Mouse (Mus musculus) B cell, adult 2 months (primary cell): Measurements from ENCODE around the gene Kcna7.
A peak's percentile ranks its signal among the peaks of the same experiment; 100 is the strongest.
"Not testable (repeated sequence)": the region's sequence is repeated elsewhere in the genome, so short reads cannot be mapped to it uniquely, and the experiment has no call there.

ENCODE experiments used
- DNase-seq, 2 experiments: peaks; one replicate each; pipeline ENCODE4 v3.0.0; 2022

The Kcna7 gene

DNA sequence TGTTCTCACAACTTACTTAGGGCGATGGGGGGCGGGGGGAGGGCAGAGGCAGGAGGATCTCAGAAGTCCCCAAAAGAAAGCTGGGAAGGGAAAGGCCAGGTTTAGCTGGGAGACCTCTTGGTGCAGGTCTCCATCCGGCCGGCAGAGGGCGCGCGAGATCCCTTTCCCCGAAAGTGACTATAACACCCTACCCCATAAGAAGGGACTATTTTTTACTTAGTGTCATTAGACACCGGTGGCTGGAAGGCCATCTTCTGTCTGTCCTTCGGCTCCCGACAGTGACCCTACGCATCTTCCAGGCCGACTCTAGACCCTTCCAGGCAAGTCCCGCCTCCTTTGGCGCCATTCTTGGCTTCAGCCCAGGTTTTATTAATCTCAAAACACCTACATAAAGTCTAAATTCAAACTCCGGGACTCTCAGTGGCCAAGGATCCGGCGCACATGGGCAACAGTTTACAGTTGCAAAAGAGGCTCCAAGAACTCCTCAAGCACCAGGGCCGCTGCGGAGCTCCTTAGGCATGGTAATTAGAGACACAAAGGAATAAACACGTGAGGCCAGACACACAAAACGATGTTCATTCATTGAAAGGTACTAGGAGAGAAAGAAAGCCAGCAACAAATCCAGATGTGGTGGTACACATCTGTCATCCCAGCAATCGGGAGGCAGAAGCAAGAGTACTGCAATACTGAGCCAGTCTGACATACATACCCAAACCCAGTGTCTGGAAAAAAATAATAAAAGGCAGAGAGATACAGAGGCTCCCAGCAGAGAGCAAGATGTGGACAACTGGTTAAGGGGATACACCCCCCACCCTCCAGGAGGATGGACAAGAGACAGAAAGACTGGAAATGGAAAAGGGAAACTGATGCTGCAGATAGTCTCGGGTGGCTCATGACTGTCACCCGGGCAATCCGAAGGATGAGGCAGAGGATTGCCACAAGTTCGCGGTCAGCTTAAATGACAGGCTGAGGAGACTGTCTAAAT is at the start of gene Kcna7:
Kcna7 (plus strand) TSS at position 563 of the 985 bp plus-strand sequence.
- DNase-seq: peak; percentile 84

DNA sequence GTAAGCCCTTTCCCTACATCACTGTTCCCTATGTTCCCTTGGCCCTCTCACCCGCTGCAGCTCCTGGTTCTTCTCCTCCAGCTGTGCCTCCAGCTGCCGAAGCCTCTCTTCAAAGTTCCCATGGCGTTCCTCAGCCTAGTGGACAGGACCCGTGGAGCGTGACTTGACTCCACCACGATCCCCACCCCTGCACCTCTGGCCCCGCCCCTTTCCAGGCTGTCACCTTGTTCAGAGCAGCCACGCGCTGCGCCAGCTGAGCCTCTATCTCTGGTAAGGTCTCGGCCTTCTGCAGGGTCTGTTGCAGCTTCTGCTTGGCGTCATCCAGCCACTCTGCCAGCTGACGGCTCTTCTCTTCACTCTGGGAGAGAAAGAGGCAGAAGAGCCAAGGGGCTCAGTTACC is 49.4 kb upstream of the Kcna7 start:
- DNase-seq: no peak

DNA sequence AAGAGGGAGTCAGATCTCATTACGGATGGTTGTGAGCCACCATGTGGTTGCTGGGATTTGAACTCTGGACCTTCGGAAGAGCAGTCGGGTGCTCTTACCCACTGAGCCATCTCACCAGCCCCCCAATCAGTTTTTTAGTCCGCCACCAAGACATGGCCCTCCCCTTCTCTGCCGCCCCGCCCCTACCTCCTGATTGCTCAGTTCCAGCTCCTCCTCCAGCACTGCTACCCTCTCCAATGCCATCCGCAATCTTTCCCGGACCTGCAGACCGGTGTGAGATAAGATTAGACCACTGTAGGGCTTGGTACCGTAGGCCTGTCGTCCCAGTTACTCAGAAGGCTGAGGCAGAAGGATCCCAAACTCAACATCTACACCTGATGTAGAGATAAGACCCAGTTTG is 46.4 kb upstream of the Kcna7 start:
- DNase-seq: not testable (repeated sequence)

DNA sequence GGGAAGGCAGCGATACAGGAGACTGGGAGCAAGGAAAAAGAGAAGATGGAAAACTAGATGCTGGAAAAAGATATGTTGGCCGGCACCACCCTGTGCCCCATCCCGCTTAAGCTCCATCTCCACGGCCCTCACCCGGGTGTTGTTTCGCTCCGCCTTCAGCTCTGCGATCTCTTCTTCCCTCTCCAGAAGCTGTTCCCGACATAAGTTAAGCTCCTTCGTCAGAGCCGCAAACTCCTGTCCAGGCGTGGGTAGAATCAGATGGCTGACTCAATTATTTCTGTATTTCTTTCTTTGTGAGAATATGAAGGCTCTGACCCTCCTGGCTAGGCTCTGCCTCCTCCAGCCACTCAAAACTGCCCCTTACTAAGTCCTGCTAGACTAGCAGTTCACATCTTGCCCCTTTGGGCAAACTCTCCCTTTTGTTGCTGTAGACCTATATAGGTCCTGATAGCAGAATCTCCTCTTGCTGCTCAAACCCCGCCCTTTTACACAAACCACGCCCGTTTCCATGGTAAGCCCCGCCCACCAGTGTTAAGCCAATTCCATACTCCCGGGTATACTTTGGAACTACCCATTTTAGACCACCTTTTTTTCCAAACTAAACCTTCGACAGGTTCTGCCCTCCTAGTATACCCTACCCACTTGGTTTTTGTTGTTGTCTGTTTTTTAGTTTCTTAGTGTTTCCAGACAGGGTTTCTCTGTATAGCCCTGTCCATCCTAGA is 44.9 kb upstream of the Kcna7 start:
- DNase-seq: peak; percentile 41 to 51

DNA sequence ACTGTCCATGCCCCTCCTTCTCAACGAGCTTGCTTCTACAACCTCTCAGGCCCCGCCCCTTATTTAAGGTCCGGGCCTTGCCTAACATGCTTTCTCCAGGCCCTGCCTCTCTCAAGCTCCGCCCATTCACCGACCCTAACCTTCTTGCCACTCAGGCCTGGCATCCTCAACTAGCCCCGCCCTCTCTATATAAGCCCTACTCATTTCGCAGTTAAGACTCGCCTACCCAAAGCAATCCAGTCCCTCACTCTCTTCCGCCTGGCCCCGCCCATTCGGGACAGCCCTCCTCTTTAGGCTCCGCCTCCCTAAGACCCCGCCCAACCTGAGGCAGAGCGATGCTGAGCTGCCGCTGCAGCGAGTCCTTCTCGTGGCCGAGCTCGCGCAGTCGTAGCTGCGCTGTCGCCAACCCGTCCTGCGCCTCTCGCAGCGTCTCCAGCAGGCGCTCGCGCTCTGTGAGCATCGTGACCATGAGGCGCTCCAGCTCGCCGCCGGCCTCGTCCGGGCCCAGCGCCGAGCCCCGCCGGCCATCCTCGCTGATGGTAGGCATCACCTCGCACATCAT is 44.1 kb upstream of the Kcna7 start:
- peak; percentile 92 for DNase-seq

DNA sequence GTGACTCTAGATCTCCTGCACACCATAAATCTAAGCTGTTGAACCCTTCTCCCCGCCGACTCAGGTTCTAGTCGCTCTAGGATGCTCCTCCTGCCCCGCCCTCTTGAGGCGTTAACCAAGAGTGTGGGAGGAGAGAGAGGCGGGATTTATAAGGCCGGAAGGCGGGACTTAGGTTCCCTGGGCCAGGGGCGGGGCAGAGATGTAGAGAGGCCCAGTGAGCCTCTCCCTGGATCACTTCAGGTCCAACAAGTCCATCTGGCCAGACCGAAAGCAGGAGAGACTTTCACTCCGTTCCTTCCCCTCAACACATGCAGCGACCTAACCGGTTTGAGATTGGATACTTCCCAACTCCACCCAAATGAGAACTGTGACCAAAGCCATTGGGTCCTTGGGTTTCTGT is 42.7 kb upstream of the Kcna7 start:
- peak; percentile 77 to 79 for DNase-seq

DNA sequence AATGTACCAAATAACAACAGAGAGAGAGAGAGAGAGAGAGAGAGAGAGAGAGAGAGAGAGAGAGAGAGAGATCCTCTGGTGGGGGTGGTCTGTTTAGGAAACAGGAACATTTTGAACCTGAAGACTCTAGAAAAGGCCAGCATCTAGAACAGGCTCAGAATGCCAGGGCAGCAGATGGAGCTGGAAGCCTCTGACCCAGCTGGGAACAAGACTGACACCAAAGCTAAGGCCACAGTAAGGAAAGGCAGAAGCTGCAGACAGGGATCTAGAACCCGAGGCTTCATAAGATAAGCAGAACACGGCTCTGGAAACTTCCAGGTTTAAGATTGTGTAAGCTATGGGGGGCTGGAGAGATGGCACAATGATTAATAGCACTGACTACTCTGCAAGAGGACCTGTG is 41.5 kb upstream of the Kcna7 start:
- DNase-seq: no peak

DNA sequence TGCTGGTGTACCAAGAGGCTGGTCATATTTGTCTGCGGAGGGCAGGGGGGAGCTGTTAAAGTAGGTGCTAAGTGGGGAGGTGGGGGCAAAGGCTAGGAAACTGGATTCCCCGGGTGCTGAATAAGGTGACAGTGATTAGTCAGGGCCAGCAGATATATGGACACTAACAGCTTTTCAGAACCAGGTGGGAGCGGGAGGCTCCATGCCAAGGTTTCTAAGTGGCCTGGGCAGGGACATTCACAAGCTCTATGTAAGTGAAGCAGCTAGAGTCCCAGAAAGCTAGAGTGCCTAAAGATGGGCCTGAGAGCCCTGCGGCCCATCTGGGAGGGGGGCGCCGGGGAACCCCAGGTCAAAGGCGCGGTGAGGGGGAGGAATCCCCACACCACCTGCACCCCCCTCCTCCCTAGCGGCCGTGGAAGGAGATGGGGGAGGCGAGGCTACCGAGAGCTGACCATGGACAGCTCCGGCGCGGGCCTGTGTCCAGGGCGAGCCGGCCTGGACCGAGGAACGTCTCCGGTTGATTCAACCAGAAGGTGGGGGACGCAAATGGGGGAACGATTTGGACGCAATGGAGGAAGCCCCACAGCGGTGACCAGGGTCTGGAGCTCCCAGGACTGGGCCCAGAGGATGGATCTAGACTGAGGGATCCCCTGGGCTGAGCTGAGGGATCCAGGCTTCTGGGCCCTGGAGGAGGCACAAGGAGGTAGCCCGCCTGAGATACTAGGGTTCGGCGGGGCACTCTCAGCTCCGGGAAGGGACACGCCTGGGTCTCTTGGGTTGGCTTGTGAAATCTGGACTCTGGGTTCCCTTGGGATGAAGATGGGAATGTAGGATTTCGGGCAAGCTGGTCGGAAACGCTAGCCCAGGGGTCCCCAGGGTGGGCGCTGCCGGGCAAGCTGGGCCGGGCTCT is 39.5 kb upstream of the Kcna7 start:
- no peak for DNase-seq

DNA sequence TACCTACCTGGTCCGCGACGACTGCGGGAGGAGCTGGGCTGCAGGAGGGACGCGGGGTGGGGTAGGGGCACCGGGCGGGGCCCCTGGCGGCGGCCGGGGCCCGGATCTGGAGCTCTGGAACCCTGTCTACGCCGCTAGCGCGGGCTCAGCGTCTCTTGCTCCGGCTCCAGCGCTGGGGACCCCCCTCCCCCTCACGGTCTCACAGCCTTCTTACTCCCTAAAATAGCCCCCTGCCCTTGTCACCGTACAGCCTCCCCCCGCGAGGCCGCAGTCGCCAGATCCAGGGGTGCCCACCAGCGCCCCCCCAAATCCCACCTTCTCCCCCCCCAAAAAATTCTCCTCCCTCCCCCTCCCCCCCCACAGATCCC is 38.8 kb upstream of the Kcna7 start, which contains the start of gene Ppfia3:
Ppfia3 (minus strand) TSS at position 368 of the 368 bp plus-strand sequence.
- no peak for DNase-seq

DNA sequence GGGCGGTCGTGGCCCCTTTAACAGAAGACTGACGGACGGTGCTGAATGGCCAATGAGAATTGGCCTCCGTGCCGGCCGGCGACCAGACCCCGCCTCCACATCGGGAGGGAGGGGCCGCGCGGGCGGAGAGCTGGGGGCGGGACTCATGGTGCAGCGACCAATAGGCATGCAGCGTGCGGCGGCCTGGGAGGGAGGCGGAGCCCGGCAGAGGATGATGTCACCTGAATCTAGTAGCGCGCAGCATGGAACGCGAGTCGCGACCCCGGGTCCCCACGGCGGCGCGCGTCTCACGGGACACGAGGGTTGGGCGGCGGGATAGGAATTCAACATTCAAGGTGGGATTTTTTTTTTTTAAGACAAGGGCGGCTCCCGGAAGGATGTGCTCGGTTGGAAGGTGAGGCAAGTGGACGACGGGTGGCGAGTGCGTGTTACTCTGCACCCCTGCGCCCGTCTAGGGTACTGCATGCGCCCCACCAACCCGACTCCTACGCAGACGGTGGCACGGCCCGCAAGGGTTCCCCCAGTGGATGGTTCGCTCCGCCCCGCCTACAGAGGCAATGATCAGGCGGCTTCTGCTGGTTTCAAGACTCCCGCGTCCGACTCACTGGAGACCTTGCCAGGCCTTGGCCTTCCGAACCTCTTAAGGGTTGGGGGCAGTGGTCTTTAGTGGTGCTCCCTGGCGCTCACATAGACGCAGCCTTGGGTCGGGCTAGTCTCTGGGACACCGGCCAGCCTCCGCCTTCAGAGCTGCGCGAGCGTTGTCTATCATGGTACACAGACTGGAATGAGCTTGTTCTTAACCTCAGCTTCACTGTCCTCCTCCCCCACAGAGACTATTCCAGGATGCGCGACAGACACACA is 38.2 kb upstream of the Kcna7 start:
- DNase-seq: peak; percentile 99

DNA sequence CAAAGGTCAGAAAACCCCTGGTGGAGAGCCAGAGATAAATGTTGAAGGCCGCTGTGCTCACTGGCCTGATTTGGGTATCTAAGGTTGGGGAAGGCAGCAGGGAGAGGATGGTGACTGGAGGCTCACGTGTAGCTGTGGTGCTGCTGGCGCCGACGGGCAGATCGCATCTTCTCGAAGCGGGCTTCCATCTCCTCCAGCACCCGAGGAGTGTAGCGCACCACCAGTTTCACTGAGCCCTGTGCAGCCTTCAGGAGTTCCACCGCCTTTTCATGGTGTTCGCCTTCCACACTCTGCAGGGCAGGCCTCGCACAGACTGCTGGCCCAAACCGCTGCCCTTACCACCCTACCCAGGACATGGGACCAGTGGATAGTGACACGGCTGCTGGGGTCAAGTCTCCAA is 37.3 kb upstream of the Kcna7 start:
- DNase-seq: no peak

DNA sequence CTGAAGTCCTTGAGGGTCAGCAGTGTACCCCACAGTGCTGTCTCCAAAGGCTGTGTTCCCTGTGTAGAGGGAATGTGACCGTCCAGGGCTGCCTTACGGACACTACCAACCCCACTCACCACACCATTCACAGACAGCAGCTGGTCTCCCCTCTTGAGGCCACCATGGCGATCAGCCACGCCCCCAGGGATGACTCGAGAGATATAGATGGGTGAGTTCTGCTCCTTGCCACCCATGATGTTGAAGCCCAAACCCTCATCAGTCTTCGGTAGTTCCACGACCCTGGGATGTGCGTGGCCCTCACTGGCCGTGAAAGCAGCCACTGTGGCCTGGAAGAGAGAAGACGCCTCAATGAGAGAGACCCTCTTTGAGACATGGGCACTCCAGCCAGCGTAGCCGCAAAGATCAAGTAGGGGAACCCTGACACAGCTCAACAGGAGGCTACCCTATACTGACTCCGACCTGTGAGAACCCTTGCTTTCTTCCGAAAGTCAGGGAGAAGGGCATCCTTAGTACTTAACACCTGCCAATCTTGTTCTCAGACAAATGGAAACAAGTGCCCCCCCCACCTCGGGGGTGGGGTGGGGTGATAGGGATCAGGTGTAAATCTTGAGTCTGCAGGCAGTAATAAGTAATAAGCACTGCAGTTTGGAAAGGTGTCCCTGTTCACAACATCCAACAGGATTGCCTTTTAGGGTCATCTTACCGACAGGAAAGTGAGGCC is 36.3 kb upstream of the Kcna7 start:
- DNase-seq: no peak

DNA sequence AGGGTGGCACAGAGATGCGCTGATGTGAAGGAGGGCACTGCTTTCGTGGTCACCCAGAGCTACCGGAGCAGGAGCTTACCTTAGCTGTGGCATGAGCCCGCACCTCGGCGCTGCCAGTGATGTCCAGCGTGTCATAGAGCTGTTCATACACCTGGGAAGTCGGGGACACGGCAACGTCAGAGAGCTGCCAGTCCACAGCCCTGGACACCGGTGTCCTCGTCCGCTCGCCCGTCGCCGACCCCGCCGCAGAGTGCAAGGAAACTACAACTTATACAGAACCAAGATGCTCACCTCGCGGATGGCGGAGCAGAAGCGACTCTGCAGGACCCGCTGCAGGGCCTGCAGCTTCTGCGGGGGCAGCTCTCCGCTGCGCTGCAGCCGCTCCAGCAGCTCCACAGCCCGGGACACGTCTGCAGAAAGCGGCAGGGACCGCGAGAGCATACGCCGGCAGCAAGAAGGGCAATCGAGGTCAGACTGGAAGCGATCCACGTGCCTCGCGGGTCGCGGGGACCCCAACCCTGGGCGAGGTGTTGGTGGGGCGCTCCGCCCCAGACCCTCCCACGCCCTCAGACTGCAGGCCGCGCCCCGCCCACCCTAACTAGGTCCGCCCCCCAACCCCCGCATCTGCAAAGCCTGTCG is 35.5 kb upstream of the Kcna7 start:
- no peak for DNase-seq

DNA sequence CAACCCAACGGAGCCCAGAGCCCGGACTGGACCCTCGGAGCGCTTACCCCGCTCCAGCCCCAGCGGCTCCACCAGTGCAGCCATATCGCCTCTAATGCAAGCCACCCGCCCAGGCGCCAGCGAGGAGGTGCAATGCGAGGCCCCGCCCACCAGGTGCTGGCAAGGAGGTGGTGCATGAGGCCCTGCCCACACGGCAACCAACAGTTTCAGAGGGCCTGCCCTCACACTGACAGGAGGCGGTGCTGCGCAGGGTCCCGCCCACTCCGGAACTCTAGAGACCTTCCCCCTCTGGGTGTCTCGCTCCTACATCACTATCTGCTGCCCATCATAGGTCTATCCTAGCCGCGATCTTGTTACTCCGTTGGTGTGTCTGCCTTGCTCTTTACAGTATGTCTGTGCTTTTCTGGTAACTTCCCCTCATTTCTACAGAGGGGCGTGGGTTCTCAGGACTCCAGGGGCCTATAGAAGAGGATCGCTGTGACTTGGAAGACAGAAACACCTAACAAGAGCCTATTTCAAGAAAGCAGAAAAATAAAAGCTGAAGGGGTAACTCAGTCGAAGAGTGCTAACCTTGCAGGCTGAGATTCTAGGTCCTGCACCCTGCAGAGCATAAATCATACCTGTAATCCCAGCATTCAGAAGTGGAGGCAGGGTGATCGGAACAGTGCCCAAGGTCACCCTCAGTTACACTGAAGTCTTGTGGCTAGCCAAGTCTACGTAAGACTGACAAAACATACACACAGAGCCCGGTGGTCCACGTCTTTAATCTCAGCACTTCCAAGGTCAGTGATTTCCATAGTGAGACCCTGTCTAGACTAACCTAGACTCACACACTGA is 34.8 kb upstream of the Kcna7 start, which contains the start of gene Lin7b:
Lin7b (minus strand) TSS at position 109 of the 837 bp plus-strand sequence.
- peak; percentile 95 to 96 for DNase-seq

DNA sequence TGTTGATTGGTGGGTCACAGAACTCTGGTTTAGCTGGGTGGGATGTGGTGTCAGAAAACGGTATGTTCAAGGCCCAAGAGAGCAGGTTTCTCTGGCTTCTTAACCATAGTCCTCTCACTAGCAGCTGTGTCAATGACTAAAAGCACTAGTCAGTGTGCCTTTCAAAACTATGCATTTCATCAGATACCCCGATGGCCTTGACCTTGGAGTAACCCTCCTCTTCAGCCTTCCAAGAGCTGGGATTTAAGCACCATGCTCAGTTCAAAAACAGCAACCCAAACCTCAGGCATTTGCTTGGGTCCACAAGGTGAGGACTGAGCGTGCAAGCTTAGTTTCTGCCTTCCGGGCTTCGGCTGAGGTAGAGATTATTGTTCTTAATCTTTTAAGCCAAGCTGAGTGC is 33.1 kb upstream of the Kcna7 start:
- no peak for DNase-seq

DNA sequence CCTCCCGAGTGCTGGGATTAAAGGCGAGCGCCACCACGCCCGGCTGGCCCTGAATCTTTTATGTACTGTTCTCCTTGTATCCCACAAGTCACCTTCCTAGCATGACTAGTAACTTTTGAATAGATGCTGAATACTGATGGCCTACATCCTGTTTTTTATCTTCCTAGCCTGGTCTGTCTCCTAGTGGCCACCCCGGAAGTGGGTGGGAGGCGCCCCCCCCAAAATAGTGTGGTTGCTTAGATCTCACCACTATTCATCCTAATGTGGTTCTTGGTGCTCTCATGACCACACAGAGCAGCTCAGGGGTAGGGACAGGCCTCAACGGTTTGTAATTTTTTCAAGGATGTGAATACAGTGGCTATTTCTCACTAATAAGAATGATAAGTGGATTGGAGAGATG is 30.8 kb upstream of the Kcna7 start:
- DNase-seq: no peak

DNA sequence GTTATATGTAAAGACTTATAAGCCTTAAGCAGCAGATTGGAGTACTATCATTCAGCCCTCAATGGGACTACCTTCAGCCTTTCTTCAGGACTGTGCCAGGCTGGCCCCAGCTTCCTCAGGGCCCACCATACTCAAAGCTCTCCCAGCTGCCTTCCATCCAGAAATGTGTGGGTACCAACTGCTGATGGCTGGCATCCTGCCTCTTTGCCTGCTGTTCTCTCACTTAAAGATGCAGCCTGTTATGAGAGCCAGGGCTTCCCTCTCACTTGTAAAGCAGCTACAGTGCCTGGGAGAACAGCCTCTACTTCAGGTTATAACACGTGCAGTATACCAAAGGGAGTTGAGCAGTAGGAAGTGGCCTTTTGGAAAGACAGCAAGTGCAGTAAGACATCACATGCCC is 29.4 kb upstream of the Kcna7 start:
- DNase-seq: no peak

DNA sequence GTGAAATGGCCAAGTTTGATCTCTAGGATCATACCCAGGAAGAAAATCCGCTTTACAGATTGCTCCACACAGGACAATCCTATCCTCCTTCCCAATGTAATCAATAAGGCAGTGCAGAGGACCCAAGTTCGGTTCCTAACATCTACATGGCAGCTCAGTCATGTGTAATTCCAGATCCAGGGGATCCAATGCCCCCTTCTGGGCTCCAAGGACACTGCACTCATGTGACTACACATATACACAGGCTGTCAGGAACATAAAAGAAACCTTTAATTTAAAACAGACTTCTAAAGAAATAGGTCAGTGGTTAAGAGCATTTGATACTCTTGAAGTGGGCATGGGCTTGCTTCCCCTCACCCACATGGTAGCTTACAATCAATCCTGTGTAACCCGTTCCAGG is 19.4 kb upstream of the Kcna7 start:
- no peak for DNase-seq

DNA sequence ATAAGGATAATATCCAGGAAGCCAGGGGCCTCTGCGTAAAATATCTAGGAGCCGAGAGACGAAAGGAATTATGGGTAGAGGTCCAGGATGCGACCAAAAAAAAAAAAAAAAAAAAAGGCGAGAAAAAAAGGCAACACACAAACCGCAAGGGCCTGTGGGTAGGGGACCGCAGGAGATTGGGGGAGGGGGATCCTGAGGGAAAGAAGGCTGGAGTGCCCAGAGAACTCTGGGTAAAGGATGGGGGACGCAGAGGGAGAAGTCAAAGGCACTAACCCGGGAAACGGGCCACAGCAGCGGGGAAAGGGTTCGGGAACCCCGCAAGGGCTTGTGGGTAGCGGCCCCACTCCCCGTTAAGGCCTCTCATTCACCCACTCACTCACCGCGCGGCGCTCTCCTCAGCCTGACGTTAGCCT is 10.3 kb upstream of the Kcna7 start:
- no peak for DNase-seq
